Mouse (Mus musculus): ENCODE measurements around the gene Gm42715. TPM values are rescaled to one million over a fixed set of nuclear protein-coding genes. Genes with fewer than 3 reads are reported as not detected.
"Not testable (repeated sequence)": the region's sequence is repeated elsewhere in the genome, so short reads cannot be mapped to it uniquely, and the experiment has no call there.

Gene Gm42715
- polyA plus RNA-seq, 1 experiment from 2014 or later: 14.7 TPM

DNA sequence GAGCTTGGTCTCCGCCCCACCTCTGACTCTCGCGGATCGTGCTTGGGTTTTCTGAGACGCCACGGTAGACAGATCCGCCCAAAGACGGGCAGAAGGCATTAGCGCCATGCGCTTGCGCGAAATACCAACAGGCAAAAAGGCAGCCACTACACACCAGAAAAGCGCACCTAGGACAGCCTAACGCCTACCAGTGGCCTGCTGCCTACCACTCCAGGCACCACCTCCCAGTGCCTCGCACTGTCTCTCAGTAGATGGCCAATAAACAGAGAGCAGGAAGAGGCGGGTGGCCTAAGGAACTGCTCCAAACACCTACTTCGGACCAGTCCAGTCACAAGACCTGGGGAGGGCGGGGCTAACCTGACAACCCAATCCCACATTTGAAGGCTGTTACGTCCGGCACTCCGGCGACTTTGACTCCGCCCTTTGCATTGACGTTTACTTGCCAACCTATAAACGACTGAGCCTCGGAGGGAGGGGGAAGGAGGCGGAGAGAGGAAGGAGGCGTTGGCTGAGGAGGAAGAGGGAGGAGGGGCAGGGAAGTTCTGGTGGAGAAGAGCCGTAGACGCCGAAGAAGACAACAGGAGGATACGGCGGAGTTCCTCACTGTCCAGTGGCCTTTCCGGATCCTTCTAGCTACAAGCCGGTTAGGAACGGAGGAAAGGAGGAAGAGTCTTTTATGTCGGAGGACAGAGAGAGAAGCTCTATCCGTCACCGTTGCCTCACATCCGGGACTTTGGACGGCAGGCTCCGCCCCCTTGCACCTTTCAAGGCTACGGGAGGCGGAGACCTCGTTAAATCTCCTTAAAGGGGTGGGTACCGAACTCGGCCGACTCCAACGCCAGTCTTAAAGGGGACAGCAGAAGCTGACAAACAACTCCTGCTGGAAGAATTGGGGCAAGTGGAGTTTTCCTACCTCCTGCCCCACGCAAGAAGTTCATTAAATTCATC lies 41.4 kb upstream of the Gm42715 start:
- H3K9me3 ChIP-seq (replicated peaks): no peaks in the 10 kb centered on the region
- under 1% methylated on average over 50 of the region's 50 CpGs for WGBS
- peaks cover 32% of the 10 kb centered on the region for H3K4me1 ChIP-seq
- no peaks in the 10 kb centered on the region for H3K27me3 ChIP-seq
- peak overlapping the region; percentile 77 for H3K4me2 ChIP-seq (replicated peaks)
- H3K9ac ChIP-seq: peak overlapping the region; percentile 96
- peaks cover 50% of the 10 kb centered on the region for H3K36me3 ChIP-seq
- peak overlapping the region; percentile 99 for H3K27ac ChIP-seq (replicated peaks)
- ATAC-seq (ENCODE audit: insufficient number of reproducible peaks, low FRiP score, low TSS enrichment, low read depth): peak; percentile 92
- H3K4me3 ChIP-seq (replicated peaks): peak overlapping the region; percentile 99

GRCm38 (mm10) chr7:127478635-127479317 lies 40.6 kb upstream of the Gm42715 start, which contains the start of gene Fbrs:
Gene Fbrs (plus strand): TSS chr7:127479199.
- Histone ChIP-seq H3K9me3 (replicated peaks) (no peaks in the 10 kb centered on the region), H3K4me1 (peaks cover 26% of the 10 kb centered on the region), H3K27ac (replicated peaks) (peak within 1 kb of the TSS; percentile 99), H3K27me3 (no peaks in the 10 kb centered on the region), H3K9ac (peak within 1 kb of the TSS; percentile 96), H3K4me2 (replicated peaks) (peak within 1 kb of the TSS; percentile 77), H3K36me3 (peaks cover 47% of the 10 kb centered on the region), H3K4me3 (replicated peaks) (peak within 1 kb of the TSS; percentile 99)
- WGBS: under 1% methylated on average over 56 of the region's 62 CpGs
- peak; percentile 83 for ATAC-seq (ENCODE audit: insufficient number of reproducible peaks, low FRiP score, low TSS enrichment, low read depth)

DNA sequence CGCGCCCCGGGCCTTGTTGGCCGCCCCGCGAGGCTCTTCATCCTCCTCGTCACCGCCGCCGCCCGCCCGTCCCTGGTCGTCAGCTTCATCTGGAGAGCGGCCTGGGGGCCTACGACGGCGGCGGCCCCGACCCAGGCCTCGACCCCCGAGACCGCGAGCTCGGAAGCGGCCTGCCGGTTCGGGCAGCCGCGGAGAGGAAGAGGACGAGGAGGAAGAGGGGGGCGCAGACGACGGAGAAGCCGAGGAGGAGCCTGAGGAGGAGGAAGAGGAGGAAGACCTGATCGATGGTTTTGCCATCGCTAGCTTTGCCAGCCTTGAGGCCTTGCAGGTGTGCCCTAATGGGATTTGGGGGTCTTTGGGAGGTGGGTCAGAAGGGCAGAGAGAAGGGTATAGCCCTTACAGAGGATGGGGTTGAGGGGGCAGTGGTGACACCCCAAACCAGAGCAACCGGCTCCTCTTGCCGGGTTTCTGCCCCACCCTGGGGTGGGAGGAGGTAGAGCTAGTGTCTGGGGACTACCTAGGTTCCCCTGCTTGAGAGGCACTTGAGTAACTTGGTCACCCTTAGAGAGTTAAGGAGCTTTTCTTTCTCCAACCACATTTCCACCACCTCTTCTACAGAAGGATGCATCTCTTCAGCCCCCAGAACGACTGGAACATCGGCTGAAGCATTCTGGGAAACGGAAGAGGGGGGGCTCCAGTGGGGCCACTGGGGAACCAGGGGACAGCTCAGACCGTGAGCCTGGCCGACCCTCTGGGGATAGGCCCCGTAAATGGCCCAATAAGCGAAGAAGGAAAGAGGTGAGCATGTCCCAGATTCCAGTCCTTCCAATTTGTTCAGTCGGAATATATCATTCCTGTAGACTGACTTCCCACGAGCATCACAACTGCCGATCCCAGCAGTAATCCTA lies 39.8 kb upstream of the Gm42715 start:
- H3K4me3 ChIP-seq (replicated peaks): peak overlapping the region; percentile 99
- 4% methylated on average over 43 of the region's 48 CpGs for WGBS
- no peaks in the 10 kb centered on the region for H3K9me3 ChIP-seq (replicated peaks)
- peak overlapping the region; percentile 96 for H3K9ac ChIP-seq
- H3K4me1 ChIP-seq: peaks cover 26% of the 10 kb centered on the region
- peaks cover 48% of the 10 kb centered on the region for H3K36me3 ChIP-seq
- no peaks in the 10 kb centered on the region for H3K27me3 ChIP-seq
- no peak for ATAC-seq (ENCODE audit: insufficient number of reproducible peaks, low FRiP score, low TSS enrichment, low read depth)
- peak overlapping the region; percentile 99 for H3K27ac ChIP-seq (replicated peaks)
- peak overlapping the region; percentile 77 for H3K4me2 ChIP-seq (replicated peaks)

DNA sequence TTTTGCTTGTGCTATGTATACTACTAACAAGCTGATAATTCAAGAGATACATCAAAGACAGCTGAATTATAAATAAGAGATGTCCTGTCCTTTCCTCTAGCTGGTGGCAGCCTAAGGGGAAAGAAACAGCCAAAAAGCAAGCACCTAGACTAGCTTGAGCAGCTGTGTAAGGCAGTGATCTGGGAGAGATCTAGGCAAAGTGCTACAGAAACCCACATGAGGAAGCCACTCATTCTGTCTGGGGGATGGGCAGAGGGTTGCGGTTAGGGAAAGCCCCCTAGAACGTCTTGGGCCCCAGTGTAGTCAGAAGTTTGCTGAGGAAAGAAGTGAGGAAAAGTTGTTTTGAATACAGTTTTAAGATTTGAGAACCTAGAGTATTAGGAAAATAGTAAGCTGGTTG lies 39.1 kb upstream of the Gm42715 start:
- Histone ChIP-seq H3K9me3 (replicated peaks) (no peaks in the 10 kb centered on the region), H3K27me3 (no peaks in the 10 kb centered on the region), H3K4me3 (replicated peaks) (peak overlapping the region; percentile 99), H3K27ac (replicated peaks) (no peak overlapping the region), H3K36me3 (peaks cover 48% of the 10 kb centered on the region), H3K4me2 (replicated peaks) (peak overlapping the region; percentile 77), H3K9ac (peak overlapping the region; percentile 96), H3K4me1 (peaks cover 26% of the 10 kb centered on the region)
- no peak for ATAC-seq (ENCODE audit: insufficient number of reproducible peaks, low FRiP score, low TSS enrichment, low read depth)
- 46% methylated on average over 2 of the region's 2 CpGs for WGBS

- H3K36me3 ChIP-seq: peaks cover 86% of the 10 kb centered on the region
- 75% methylated on average over 5 of the region's 5 CpGs for WGBS
Observed at GRCm38 (mm10) chr7:127485416-127485815, 34.0 kb upstream of the Gm42715 start.

GRCm38 (mm10) chr7:127488364-127488763 lies 31.0 kb upstream of the Gm42715 start:
- WGBS: 81% methylated on average over 4 of the region's 5 CpGs
- H3K4me2 ChIP-seq (replicated peaks); H3K9me3 ChIP-seq (replicated peaks); H3K9ac ChIP-seq; H3K4me3 ChIP-seq (replicated peaks); ATAC-seq (ENCODE audit: insufficient number of reproducible peaks, low FRiP score, low TSS enrichment, low read depth); H3K27me3 ChIP-seq; H3K4me1 ChIP-seq; H3K27ac ChIP-seq (replicated peaks): not testable (repeated sequence)
- H3K36me3 ChIP-seq: peaks cover 87% of the 10 kb centered on the region

More at GRCm38 (mm10) chr7:127485416-127485815, 34.0 kb upstream of the Gm42715 start:
- Histone ChIP-seq H3K9ac (no peak overlapping the region), H3K9me3 (replicated peaks) (no peaks in the 10 kb centered on the region), H3K4me1 (peaks cover 10% of the 10 kb centered on the region), H3K4me2 (replicated peaks) (no peak overlapping the region), H3K4me3 (replicated peaks) (no peak overlapping the region), H3K27ac (replicated peaks) (no peak overlapping the region), H3K27me3 (no peaks in the 10 kb centered on the region)
- no peak for ATAC-seq (ENCODE audit: insufficient number of reproducible peaks, low FRiP score, low TSS enrichment, low read depth)

- WGBS: 94% methylated on average over 7 of the region's 7 CpGs
- Histone ChIP-seq H3K36me3 (peaks cover 74% of the 10 kb centered on the region), H3K9me3 (replicated peaks) (no peaks in the 10 kb centered on the region), H3K4me1 (no peaks in the 10 kb centered on the region), H3K4me2 (replicated peaks) (no peak overlapping the region), H3K9ac (no peak overlapping the region), H3K4me3 (replicated peaks) (no peak overlapping the region), H3K27me3 (no peaks in the 10 kb centered on the region), H3K27ac (replicated peaks) (no peak overlapping the region)
- no peak for ATAC-seq (ENCODE audit: insufficient number of reproducible peaks, low FRiP score, low TSS enrichment, low read depth)
Observed at GRCm38 (mm10) chr7:127489982-127490381, 29.4 kb upstream of the Gm42715 start.

DNA sequence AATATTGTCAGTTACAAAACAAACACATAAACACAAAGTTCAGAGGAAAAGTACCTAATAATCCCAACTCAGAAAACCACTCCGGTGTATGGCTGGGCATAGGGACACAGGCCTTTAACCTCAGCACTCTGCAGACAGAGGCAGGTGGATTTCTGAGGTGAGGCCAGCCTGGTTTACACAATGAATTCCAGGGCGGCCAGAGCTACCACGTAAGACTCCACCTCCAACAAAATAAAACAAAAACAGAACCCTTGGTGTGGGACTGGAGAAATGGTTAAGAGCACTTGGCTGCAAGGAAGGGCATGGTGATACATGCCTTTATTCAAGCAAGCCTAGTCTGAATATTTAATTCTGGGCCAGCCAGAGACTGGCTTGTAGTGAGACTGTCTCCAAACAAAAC lies 27.5 kb upstream of the Gm42715 start:
- peaks cover 56% of the 10 kb centered on the region for H3K36me3 ChIP-seq
- no peak for ATAC-seq (ENCODE audit: insufficient number of reproducible peaks, low FRiP score, low TSS enrichment, low read depth)
- H3K4me1 ChIP-seq: no peaks in the 10 kb centered on the region
- H3K4me3 ChIP-seq (replicated peaks): no peak overlapping the region
- H3K4me2 ChIP-seq (replicated peaks): no peak overlapping the region
- no peak overlapping the region for H3K27ac ChIP-seq (replicated peaks)
- H3K9ac ChIP-seq: no peak overlapping the region
- no peaks in the 10 kb centered on the region for H3K27me3 ChIP-seq
- 81% methylated on average over 3 of the region's 3 CpGs for WGBS
- no peaks in the 10 kb centered on the region for H3K9me3 ChIP-seq (replicated peaks)

GRCm38 (mm10) chr7:127494648-127495047 lies 24.7 kb upstream of the Gm42715 start:
- ATAC-seq (ENCODE audit: insufficient number of reproducible peaks, low FRiP score, low TSS enrichment, low read depth): 0 out of 2 replicates have a peak, but pooled peaks have one; percentile 24
- H3K4me1 ChIP-seq: no peaks in the 10 kb centered on the region
- no peak overlapping the region for H3K4me3 ChIP-seq (replicated peaks)
- no peak overlapping the region for H3K4me2 ChIP-seq (replicated peaks)
- H3K9ac ChIP-seq: no peak overlapping the region
- H3K27me3 ChIP-seq: no peaks in the 10 kb centered on the region
- H3K27ac ChIP-seq (replicated peaks): no peak overlapping the region
- H3K36me3 ChIP-seq: peaks cover 30% of the 10 kb centered on the region
- no peaks in the 10 kb centered on the region for H3K9me3 ChIP-seq (replicated peaks)

- H3K36me3 ChIP-seq: peaks cover 2% of the 10 kb centered on the region; the same call in 1 of the 2 replicates
- no peak for ATAC-seq (ENCODE audit: insufficient number of reproducible peaks, low FRiP score, low TSS enrichment, low read depth)
- no peak overlapping the region for H3K9ac ChIP-seq
- 88% methylated on average over 2 of the region's 2 CpGs for WGBS
- H3K9me3 ChIP-seq (replicated peaks): no peaks in the 10 kb centered on the region
- H3K4me1 ChIP-seq: no peaks in the 10 kb centered on the region
- H3K4me3 ChIP-seq (replicated peaks): no peak overlapping the region
- H3K27me3 ChIP-seq: no peaks in the 10 kb centered on the region
- H3K4me2 ChIP-seq (replicated peaks): no peak overlapping the region
- H3K27ac ChIP-seq (replicated peaks): no peak overlapping the region
Observed at GRCm38 (mm10) chr7:127497382-127497781, 22.0 kb upstream of the Gm42715 start.
